Mouse (Mus musculus) neural tube, embryonic 12.5 days (tissue): ENCODE measurements around the gene Hoxa9. TPM values are rescaled to one million over a fixed set of nuclear protein-coding genes. Genes with fewer than 3 reads are reported as not detected.
A peak's percentile ranks its signal among the peaks of the same experiment; 100 is the strongest.

ENCODE experiments used
- ATAC-seq: fragments of 200-750 bp; cut with Nextera tagmentation; 2 replicates; pipeline ENCODE4 v1.8.0; 2017; ENCODE audit warnings: low read depth, mild to moderate bottlenecking, moderate TSS enrichment, moderate library complexity; ENCODE audit not compliant: low FRiP score
- H3K27ac ChIP-seq: fragments of 300-500 bp; sonication (generic); 2 replicates; pipeline ENCODE4 v1.5.1; 2016
- H3K27me3 ChIP-seq: fragments of 300-500 bp; sonication (generic); replicated peaks from 2 replicates; pipeline ENCODE4 v1.6.1; 2016; ENCODE audit warnings: mild to moderate bottlenecking
- H3K36me3 ChIP-seq: fragments of 300-500 bp; sonication (generic); 2 replicates; pipeline ENCODE4 v1.6.1; 2016; ENCODE audit warnings: mild to moderate bottlenecking
- H3K4me1 ChIP-seq: fragments of 300-500 bp; sonication (generic); 2 replicates; pipeline ENCODE4 v1.6.1; 2016
- H3K4me2 ChIP-seq: fragments of 300-500 bp; sonication (generic); replicated peaks from 2 replicates; pipeline ENCODE4 v1.6.1; 2016; ENCODE audit warnings: mild to moderate bottlenecking
- H3K4me3 ChIP-seq: fragments of 300-500 bp; sonication (generic); 2 replicates; pipeline ENCODE4 v1.5.1; 2016
- H3K9ac ChIP-seq: fragments of 300-500 bp; sonication (generic); 2 replicates; pipeline ENCODE4 v1.6.1; 2016; ENCODE audit warnings: mild to moderate bottlenecking
- H3K9me3 ChIP-seq: fragments of 300-500 bp; sonication (generic); 2 replicates; pipeline ENCODE4 v1.6.1; 2016; ENCODE audit warnings: mild to moderate bottlenecking
- WGBS: fragments of 180-500 bp; shearing (Covaris S2); methylation state at CpG from one replicate; pipeline ENCODE4 v1.1.7; 2016; 5-methylcytosine and 5-hydroxymethylcytosine counted together
- polyA plus RNA-seq: library from polyadenylated mRNA; unstranded; fragments of >200 nt; fragmentation: Nextera tagmentation; extraction: Ambion mirVana; gene quantifications from 2 replicates; pipeline ENCODE4 v1.2.1, GENCODE M21; 2016

Gene Hoxa9
- polyA plus RNA-seq, 1 experiment from 2014 or later, result 131 TPM

- under 1% methylated on average over 23 of the region's 23 CpGs for WGBS
- Histone ChIP-seq H3K9me3 (no peaks in the 10 kb centered on the region), H3K4me1 (no peaks in the 10 kb centered on the region; the same call in 1 of the 2 replicates), H3K9ac (peak overlapping the region; percentile 41), H3K4me3 (peak overlapping the region; percentile 18), H3K36me3 (no peaks in the 10 kb centered on the region), H3K4me2 (peak overlapping the region; percentile 50), H3K27ac (peak overlapping the region; percentile 50; the same call in 1 of the 2 replicates), H3K27me3 (peaks cover 92% of the 10 kb centered on the region)
- 0 out of 2 replicates have a peak, but pooled peaks have one; percentile 3 for ATAC-seq
These were observed 17.1 kb upstream of the Hoxa9 start for GRCm38 (mm10) chr6:52247766-52248637.

GRCm38 (mm10) chr6:52246916-52247315 is 16.0 kb upstream of the Hoxa9 start:
- H3K9me3 ChIP-seq, result no peaks in the 10 kb centered on the region
- no peaks in the 10 kb centered on the region for H3K36me3 ChIP-seq
- peak overlapping the region; percentile 63 for H3K9ac ChIP-seq
- no peak for ATAC-seq
- peak overlapping the region; percentile 58 for H3K4me2 ChIP-seq
- H3K27me3 ChIP-seq, result peaks cover 91% of the 10 kb centered on the region
- no peak overlapping the region for H3K27ac ChIP-seq
- H3K4me1 ChIP-seq, result no peaks in the 10 kb centered on the region; the same call in 1 of the 2 replicates
- WGBS, result 5% methylated on average over 3 of the region's 3 CpGs
- peak overlapping the region; percentile 39 for H3K4me3 ChIP-seq

- Histone ChIP-seq H3K4me1 (no peaks in the 10 kb centered on the region; the same call in 1 of the 2 replicates), H3K4me3 (peak overlapping the region; percentile 39), H3K9me3 (no peaks in the 10 kb centered on the region), H3K36me3 (no peaks in the 10 kb centered on the region), H3K4me2 (peak overlapping the region; percentile 58), H3K27me3 (peaks cover 91% of the 10 kb centered on the region), H3K27ac (no peak overlapping the region), H3K9ac (peak overlapping the region; percentile 63)
- no peak for ATAC-seq
- under 1% methylated on average over 26 of the region's 26 CpGs for WGBS
These were observed 15.5 kb upstream of the Hoxa9 start for GRCm38 (mm10) chr6:52246403-52246803.

GRCm38 (mm10) chr6:52245757-52246142 is 14.9 kb upstream of the Hoxa9 start, which contains the start of gene Hoxa11:
Hoxa11 (minus strand) TSS chr6:52245810.
- Histone ChIP-seq H3K9me3 (no peaks in the 10 kb centered on the region), H3K36me3 (no peaks in the 10 kb centered on the region), H3K27me3 (peaks cover 91% of the 10 kb centered on the region), H3K4me2 (peak within 1 kb of the TSS; percentile 58), H3K4me1 (peaks cover 6% of the 10 kb centered on the region; the same call in 1 of the 2 replicates), H3K9ac (peak within 1 kb of the TSS; percentile 64), H3K4me3 (peak within 1 kb of the TSS; percentile 39), H3K27ac (peak within 1 kb of the TSS; percentile 46; the same call in 1 of the 2 replicates)
- WGBS, result under 1% methylated on average over 20 of the region's 20 CpGs
- ATAC-seq, result no peak

GRCm38 (mm10) chr6:52245040-52245756 is 14.3 kb upstream of the Hoxa9 start:
- peaks cover 88% of the 10 kb centered on the region for H3K27me3 ChIP-seq
- H3K27ac ChIP-seq, result peak overlapping the region; percentile 46; the same call in 1 of the 2 replicates
- no peaks in the 10 kb centered on the region for H3K9me3 ChIP-seq
- H3K4me3 ChIP-seq, result peak overlapping the region; percentile 39
- peak overlapping the region; percentile 58 for H3K4me2 ChIP-seq
- ATAC-seq, result no peak
- peak overlapping the region; percentile 64 for H3K9ac ChIP-seq
- peaks cover 9% of the 10 kb centered on the region; the same call in 1 of the 2 replicates for H3K4me1 ChIP-seq
- H3K36me3 ChIP-seq, result no peaks in the 10 kb centered on the region
- WGBS, result under 1% methylated on average over 71 of the region's 71 CpGs

GRCm38 (mm10) chr6:52244471-52245039 is 13.7 kb upstream of the Hoxa9 start:
- under 1% methylated on average over 23 of the region's 23 CpGs for WGBS
- no peak for ATAC-seq
- peaks cover 9% of the 10 kb centered on the region; the same call in 1 of the 2 replicates for H3K4me1 ChIP-seq
- no peaks in the 10 kb centered on the region for H3K9me3 ChIP-seq
- peaks cover 88% of the 10 kb centered on the region for H3K27me3 ChIP-seq
- peak overlapping the region; percentile 39 for H3K4me3 ChIP-seq
- peak overlapping the region; percentile 58 for H3K4me2 ChIP-seq
- H3K9ac ChIP-seq, result peak overlapping the region; percentile 64
- H3K36me3 ChIP-seq, result no peaks in the 10 kb centered on the region
- 0 out of 2 replicates have a peak overlapping the region, but pooled peaks have one; percentile 46 for H3K27ac ChIP-seq

- H3K9me3 ChIP-seq, result no peaks in the 10 kb centered on the region
- H3K27me3 ChIP-seq, result peaks cover 83% of the 10 kb centered on the region
- H3K4me3 ChIP-seq, result peak overlapping the region; percentile 39
- H3K9ac ChIP-seq, result peak overlapping the region; percentile 64
- 0 out of 2 replicates have a peak overlapping the region, but pooled peaks have one; percentile 10 for H3K27ac ChIP-seq
- H3K4me2 ChIP-seq, result peak overlapping the region; percentile 58
- WGBS, result under 1% methylated on average over 12 of the region's 12 CpGs
- H3K36me3 ChIP-seq, result no peaks in the 10 kb centered on the region
- no peak for ATAC-seq
- peaks cover 9% of the 10 kb centered on the region; the same call in 1 of the 2 replicates for H3K4me1 ChIP-seq
These were observed 12.8 kb upstream of the Hoxa9 start for GRCm38 (mm10) chr6:52243681-52244121.

GRCm38 (mm10) chr6:52242801-52243332 is 12.0 kb upstream of the Hoxa9 start:
- peak overlapping the region; percentile 64 for H3K9ac ChIP-seq
- H3K9me3 ChIP-seq, result no peaks in the 10 kb centered on the region
- peaks cover 75% of the 10 kb centered on the region for H3K27me3 ChIP-seq
- ATAC-seq, result no peak
- H3K27ac ChIP-seq, result no peak overlapping the region
- H3K4me3 ChIP-seq, result peak overlapping the region; percentile 39; the same call in 1 of the 2 replicates
- peak overlapping the region; percentile 58 for H3K4me2 ChIP-seq
- WGBS, result 6% methylated on average over 4 of the region's 4 CpGs
- H3K4me1 ChIP-seq, result 0 out of 2 replicates have a peak, but pooled peaks cover 9% of the 10 kb centered on the region
- no peaks in the 10 kb centered on the region for H3K36me3 ChIP-seq

GRCm38 (mm10) chr6:52241001-52241621 is 10.2 kb upstream of the Hoxa9 start:
- peak overlapping the region; percentile 86 for H3K9ac ChIP-seq
- peak overlapping the region; percentile 46; the same call in 1 of the 2 replicates for H3K4me3 ChIP-seq
- peak overlapping the region; percentile 74 for H3K4me2 ChIP-seq

GRCm38 (mm10) chr6:52240389-52241000 is 9.6 kb upstream of the Hoxa9 start, which contains the start of gene Hoxa10:
Hoxa10 (minus strand) TSS chr6:52240854.
- H3K4me3 ChIP-seq, result peak within 1 kb of the TSS; percentile 46
- WGBS, result 1% methylated on average over 35 of the region's 35 CpGs
- no peaks in the 10 kb centered on the region for H3K36me3 ChIP-seq
- H3K4me2 ChIP-seq, result peak within 1 kb of the TSS; percentile 74
- H3K4me1 ChIP-seq, result 0 out of 2 replicates have a peak, but pooled peaks cover 15% of the 10 kb centered on the region
- peak; percentile 67 for ATAC-seq
- H3K9me3 ChIP-seq, result no peaks in the 10 kb centered on the region
- peak within 1 kb of the TSS; percentile 86 for H3K9ac ChIP-seq
- peaks cover 77% of the 10 kb centered on the region for H3K27me3 ChIP-seq
- peak within 1 kb of the TSS; percentile 79 for H3K27ac ChIP-seq

More at GRCm38 (mm10) chr6:52241001-52241621, 10.2 kb upstream of the Hoxa9 start:
- WGBS, result 3% methylated on average over 9 of the region's 9 CpGs
- ATAC-seq, result peak; percentile 14; the same call in 1 of the 2 replicates
- H3K27me3 ChIP-seq, result peaks cover 79% of the 10 kb centered on the region
- 0 out of 2 replicates have a peak, but pooled peaks cover 14% of the 10 kb centered on the region for H3K4me1 ChIP-seq
- no peaks in the 10 kb centered on the region for H3K36me3 ChIP-seq
- peak overlapping the region; percentile 29; the same call in 1 of the 2 replicates for H3K27ac ChIP-seq
- H3K9me3 ChIP-seq, result no peaks in the 10 kb centered on the region
